Mouse (Mus musculus): ENCODE measurements around the gene Eef1a1.
"Not testable (repeated sequence)": the region's sequence is repeated elsewhere in the genome, so short reads cannot be mapped to it uniquely, and the experiment has no call there.

Eef1a1 gene

GRCm38 (mm10) chr9:78508106-78508786, 19.3 kb upstream of the Eef1a1 start:
- DNase-seq (ENCODE audit: low read depth): no peak

GRCm38 (mm10) chr9:78506722-78507077, 17.7 kb upstream of the Eef1a1 start:
- DNase-seq (ENCODE audit: low read depth): no peak

DNA sequence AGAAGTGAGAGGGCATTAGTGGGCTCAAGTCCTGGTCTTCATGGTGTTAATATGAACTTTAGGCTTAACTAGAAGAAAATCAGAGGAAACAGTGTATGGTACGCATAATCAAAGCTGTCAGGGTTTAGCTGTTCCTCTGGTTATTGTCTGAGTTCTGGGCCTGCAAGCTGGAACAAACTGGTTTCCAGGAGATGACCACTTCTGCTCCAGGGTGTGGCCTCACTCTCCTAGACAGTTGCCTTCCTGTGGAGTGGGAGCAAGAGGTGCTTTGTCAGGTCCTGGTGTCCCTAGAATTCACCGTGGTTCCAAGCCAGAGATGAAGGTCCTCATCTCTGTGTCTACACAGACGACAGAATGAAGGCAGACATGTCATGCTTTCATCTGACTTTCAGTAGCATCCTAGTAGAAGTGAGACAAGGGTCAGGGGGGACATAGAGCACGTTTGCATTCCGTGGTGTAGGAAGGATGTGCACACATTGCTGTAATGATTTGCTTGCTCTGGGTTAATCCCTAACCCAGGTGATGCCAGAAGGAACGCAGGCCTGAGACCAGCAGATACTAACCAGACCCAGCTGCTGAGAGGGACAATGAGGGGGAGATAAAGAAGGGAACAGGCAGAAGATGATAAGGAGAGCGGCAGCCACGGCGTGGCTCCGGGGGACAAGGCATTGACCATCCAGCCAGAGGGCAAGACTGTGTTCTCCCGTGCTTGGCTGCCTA, 17.2 kb upstream of the Eef1a1 start:
- no peak for DNase-seq (ENCODE audit: low read depth)

DNA sequence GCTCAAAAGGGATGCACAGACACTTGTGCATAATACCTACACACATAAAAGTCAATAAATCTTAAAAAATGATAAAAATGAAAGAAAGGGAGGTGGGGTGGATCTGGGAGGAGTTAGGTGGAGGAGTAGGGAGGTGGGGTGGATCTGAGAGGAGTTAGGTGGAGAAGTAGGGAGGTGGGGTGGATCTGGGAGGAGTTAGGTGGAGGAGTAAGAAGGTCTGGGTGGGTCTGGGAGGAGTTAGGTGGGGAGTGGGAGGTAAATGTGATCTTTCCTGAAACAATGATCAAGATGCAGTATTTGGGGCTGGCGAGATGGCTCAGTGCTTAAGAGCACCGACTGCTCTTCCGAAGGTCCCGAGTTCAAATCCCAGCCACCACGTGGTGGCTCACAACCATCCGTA, 16.3 kb upstream of the Eef1a1 start:
- no peak for DNase-seq (ENCODE audit: low read depth)

GRCm38 (mm10) chr9:78504679-78505078, 15.7 kb upstream of the Eef1a1 start:
- DNase-seq (ENCODE audit: low read depth): no peak

DNA sequence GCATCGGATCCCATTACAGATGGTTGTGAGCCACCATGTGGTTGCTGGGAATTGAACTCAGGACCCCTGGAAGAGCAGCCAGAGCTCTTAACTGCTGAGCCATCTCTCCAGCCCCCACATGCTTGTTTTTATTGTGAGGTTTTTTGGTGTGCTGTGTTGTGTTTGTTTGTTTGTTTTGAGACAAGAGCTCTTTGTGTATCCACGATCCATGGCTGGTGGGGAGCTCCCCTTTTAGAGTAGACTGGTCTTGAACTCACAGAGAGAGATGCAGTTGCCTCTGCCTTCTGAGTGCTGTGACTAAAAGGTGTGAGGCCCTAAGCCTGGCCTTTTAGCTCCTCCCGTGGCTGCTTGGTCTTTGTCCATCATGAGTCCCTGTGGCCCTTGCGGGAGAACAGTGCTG, 15.2 kb upstream of the Eef1a1 start:
- no peak for DNase-seq (ENCODE audit: low read depth)

GRCm38 (mm10) chr9:78503223-78504079, 14.5 kb upstream of the Eef1a1 start:
- no peak for DNase-seq (ENCODE audit: low read depth)

DNA sequence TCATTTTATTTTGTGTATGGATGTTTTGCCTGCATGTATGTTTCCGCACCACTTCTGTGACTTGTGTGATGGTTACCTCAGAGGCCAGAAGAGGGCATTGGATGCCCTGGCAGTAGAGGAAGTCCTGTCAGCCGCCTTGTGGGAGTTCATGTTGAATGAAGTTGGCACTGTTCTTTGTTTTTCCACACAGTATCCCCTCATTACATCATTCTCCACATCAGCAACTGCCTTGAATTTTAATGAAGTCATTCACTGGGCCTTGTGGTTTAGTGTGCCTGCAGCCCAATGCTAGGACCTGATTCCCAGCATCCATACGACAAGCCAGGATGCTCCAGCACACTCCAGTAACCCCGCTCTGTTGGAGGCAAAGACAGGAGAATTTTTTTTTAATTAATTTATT, 12.3 kb upstream of the Eef1a1 start:
- no peak for DNase-seq (ENCODE audit: low read depth)

GRCm38 (mm10) chr9:78500386-78500785, 11.4 kb upstream of the Eef1a1 start:
- no peak for DNase-seq (ENCODE audit: low read depth)

- no peak for DNase-seq (ENCODE audit: low read depth)
Observed at GRCm38 (mm10) chr9:78493171-78493570, 4.2 kb upstream of the Eef1a1 start.

GRCm38 (mm10) chr9:78492254-78492653, 3.3 kb upstream of the Eef1a1 start:
- no peak for DNase-seq (ENCODE audit: low read depth)

DNA sequence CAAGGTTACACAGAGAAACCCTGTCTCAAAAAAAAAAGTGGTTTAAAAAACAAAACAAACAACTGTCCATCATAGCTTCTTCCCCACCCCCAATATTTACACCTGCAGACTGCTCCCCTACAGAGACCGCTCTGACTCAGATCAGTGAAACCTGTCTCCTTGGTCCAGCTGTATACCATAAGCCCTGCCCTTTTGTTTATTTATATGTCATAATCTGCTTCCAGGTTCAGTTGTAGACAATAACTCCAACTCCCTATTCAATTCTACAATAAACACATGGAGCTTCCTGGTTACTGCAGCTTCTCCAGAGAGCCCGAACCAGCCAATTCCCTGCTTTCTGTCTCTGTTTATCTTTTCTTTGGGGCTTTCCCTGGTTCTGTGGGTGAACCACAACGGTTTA, 2.2 kb upstream of the Eef1a1 start:
- peak; percentile 22 for DNase-seq (ENCODE audit: low read depth)

GRCm38 (mm10) chr9:78488021-78488420, 930 bp downstream of the Eef1a1 start:
- DNase-seq (ENCODE audit: low read depth): not testable (repeated sequence)

DNA sequence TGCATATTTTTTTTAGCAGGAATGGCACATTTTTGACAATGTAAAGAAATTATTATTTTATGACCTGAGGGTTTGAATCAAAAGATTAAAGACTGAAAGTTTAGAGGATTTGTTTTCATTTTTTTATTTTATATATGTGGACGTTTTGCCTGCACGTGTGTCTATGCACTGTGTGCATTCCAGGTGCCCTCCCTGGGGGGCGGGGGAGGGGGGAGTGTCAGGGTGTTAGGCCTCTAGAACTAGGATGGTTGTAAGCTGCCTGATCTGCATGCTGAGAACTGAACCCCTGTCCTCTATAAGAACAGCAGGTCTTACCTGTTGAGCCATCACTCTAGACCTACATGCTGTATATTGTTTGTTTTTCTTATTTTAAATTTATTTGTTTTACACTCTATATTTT, 4.3 kb downstream of the Eef1a1 start:
- no peak for DNase-seq (ENCODE audit: low read depth)

- DNase-seq (ENCODE audit: low read depth): no peak
Observed at GRCm38 (mm10) chr9:78482386-78482785, 6.6 kb downstream of the Eef1a1 start.

DNA sequence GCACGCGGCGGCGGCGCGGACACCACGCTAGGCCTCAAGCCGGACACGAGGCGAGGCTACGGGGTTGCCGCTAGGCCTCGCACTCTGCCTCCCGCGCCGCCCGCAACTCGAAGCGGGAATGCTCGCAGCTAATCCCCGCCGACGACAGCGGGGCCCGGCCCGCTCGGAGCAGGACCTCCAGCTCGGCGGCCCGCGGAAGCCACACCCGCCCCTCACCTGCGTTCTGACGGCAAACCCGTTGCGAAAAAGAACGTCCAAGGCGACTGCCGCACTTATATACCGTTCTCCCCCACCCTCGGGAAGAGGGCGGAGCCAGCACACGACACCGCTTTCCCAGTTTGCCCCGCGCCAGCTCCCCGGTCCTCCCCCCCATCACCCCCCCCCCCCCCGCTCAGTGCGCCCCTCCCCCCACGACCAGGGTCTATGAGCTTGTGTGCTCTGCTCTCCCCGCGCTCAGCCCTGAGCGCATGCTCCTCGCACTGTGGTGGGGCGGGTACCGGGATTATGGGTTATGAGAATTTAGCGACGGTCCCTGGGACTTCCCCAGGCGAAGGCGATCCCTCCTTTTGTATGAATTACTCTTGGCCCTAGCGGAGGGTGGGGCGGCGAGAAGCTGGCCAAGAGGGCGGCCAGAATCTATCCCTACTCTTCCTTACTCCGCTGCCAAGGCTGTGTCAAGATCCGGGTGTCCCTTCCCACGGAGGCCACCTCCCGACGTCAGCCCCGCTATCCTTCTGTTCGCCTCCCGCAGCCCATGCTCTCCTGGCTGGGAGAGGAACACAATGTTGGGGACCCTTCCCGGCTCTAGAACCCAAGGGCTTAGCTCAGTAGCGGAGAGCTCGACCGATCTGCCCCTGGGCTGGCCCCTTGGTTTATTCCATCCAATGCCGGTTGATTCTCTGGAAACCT, 7.3 kb downstream of the Eef1a1 start:
- peak; percentile 97 for DNase-seq (ENCODE audit: low read depth)

DNA sequence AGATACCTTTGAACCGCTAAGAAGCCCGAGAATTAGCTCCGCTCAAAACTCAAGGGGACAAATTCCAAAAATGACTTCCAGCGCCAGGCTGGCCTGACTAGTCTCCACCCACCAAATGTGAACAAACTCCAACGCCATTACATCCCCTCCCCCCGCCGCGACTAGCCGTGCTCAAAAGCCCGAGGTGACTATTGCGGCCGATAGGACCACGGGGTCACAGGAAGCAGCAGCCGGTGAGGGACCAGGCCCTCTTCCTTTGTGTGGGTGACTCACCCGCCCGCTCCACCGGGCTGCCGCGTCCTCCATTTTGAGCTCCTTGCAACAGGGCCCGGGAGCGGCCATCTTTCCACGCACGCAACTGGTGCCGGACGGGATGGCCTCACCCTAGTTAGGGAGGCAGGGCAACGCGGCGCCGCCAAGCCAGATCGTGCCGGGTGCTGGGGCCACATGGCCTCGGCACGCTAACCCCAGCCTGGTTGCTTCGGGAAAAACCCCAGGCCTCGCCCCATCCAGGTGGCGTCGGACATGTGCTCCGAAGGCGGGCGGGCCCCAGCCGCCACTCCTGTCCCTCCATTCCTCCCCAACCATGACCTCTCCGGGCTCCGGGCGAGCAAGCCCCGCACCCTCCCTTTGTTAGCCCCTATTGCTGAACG, 8.1 kb downstream of the Eef1a1 start:
- peak; percentile 92 for DNase-seq (ENCODE audit: low read depth)

DNA sequence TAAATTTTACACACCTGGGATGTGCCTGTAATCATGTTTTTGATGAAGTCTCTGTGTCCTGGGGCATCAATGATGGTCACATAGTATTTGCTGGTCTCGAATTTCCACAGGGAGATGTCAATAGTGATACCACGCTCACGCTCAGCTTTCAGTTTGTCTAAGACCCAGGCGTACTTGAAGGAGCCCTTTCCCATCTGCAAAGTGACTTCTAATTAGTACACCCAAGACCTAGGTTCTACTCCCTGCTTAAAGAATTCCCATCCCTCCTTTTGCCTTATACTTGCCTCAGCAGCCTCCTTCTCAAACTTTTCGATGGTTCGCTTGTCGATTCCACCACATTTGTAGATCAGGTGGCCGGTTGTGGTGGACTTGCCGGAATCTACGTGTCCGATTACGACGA, 8.7 kb downstream of the Eef1a1 start:
- DNase-seq (ENCODE audit: low read depth): peak; percentile 51

GRCm38 (mm10) chr9:78479308-78479707, 9.6 kb downstream of the Eef1a1 start:
- peak; percentile 37 for DNase-seq (ENCODE audit: low read depth)

DNA sequence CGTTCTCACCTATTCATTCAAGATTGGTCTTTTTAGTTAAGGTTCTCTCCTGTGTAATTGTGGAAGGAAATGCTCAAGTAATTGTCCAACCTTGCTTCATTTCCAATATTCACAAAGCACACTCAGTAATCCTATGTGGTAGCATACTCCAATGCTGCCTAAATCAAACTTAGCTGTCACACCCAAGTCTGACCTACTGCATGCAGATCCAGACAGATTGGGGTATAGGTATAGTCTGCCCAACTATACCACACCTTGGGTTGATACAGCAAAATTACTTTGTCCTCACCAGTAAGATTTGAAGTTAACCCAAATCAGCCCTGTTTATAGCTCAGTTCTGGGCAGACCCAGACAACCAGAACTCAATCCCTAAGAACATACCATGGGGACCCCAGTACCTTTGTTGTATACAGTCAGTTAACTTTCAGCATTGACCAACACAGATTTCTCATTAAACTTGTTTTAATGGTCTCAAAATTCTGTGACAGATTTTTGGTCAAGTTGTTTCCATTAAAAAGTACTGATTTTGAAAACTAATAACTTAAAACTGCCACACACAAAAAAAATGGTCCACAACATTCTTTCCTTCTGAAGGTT, 10.8 kb downstream of the Eef1a1 start:
- peak; percentile 43 for DNase-seq (ENCODE audit: low read depth)

DNA sequence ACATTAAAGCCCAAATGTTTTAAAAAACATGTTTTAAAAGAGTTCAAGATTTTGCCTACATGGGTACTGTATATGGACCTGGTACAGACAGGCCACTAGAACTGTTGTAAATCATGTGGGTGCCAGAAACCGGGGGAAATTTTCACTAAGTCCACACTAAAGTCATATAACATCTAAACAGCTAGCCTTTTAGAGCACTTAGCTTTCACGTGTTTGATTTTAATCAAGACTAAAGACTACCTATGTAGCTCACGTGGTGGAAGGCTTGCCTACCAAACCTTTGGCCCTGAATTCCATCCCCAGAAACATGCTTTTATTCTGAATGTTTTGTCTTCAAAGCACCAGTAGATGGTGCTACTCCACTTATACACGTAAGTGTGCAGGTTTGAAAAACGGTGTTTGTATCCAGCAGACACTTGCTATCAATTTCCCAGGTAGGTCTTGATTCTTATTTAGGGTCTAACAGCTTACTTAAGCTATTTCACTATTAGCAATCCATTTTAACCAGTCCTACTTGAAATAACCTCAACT, 11.9 kb downstream of the Eef1a1 start:
- DNase-seq (ENCODE audit: low read depth): peak; percentile 79
